Mouse (Mus musculus): Measurements from ENCODE around the gene Abcc4. TPM values are rescaled to one million over a fixed set of nuclear protein-coding genes. Genes with fewer than 3 reads are reported as not detected.
"Not testable (repeated sequence)": the region's sequence is repeated elsewhere in the genome, so short reads cannot be mapped to it uniquely, and the experiment has no call there.

The Abcc4 gene
- polyA plus RNA-seq, 1 experiment from 2014 or later = 2.0 TPM

- no peak overlapping the region for H3K4me3 ChIP-seq
- H3K36me3 ChIP-seq = no peaks in the 10 kb centered on the region
- no peak for ATAC-seq (ENCODE audit: insufficient number of reproducible peaks, insufficient read depth, low FRiP score, low TSS enrichment, low read depth)
- 0 out of 2 replicates have a peak, but pooled peaks cover 2% of the 10 kb centered on the region for H3K27me3 ChIP-seq
- no peak overlapping the region for H3K9ac ChIP-seq
- no peaks in the 10 kb centered on the region for H3K9me3 ChIP-seq
- H3K4me1 ChIP-seq = 0 out of 2 replicates have a peak, but pooled peaks cover 12% of the 10 kb centered on the region
- H3K4me2 ChIP-seq = no peak overlapping the region
- 83% methylated on average over 11 of the region's 11 CpGs for WGBS
- no peak overlapping the region for H3K27ac ChIP-seq
Measured at GRCm38 (mm10) chr14:118674705-118675139, 31.3 kb downstream of the Abcc4 start.

GRCm38 (mm10) chr14:118674224-118674623, 31.8 kb downstream of the Abcc4 start:
- H3K4me2 ChIP-seq = no peak overlapping the region
- no peak overlapping the region for H3K4me3 ChIP-seq
- no peak overlapping the region for H3K9ac ChIP-seq
- WGBS = 79% methylated on average over 7 of the region's 7 CpGs
- no peaks in the 10 kb centered on the region for H3K9me3 ChIP-seq
- H3K36me3 ChIP-seq = no peaks in the 10 kb centered on the region
- H3K27me3 ChIP-seq = 0 out of 2 replicates have a peak, but pooled peaks cover 2% of the 10 kb centered on the region
- H3K27ac ChIP-seq = no peak overlapping the region
- ATAC-seq (ENCODE audit: insufficient number of reproducible peaks, insufficient read depth, low FRiP score, low TSS enrichment, low read depth) = no peak
- 0 out of 2 replicates have a peak, but pooled peaks cover 12% of the 10 kb centered on the region for H3K4me1 ChIP-seq

- Histone ChIP-seq H3K4me3 (no peak overlapping the region), H3K9me3 (no peaks in the 10 kb centered on the region), H3K4me1 (0 out of 2 replicates have a peak, but pooled peaks cover 12% of the 10 kb centered on the region), H3K9ac (no peak overlapping the region), H3K27me3 (0 out of 2 replicates have a peak, but pooled peaks cover 2% of the 10 kb centered on the region), H3K36me3 (no peaks in the 10 kb centered on the region), H3K27ac (no peak overlapping the region), H3K4me2 (no peak overlapping the region)
- 54% methylated on average over 6 of the region's 6 CpGs for WGBS
- no peak for ATAC-seq (ENCODE audit: insufficient number of reproducible peaks, insufficient read depth, low FRiP score, low TSS enrichment, low read depth)
Measured at GRCm38 (mm10) chr14:118673501-118673900, 32.5 kb downstream of the Abcc4 start.

- not testable (repeated sequence) for H3K36me3 ChIP-seq; H3K27me3 ChIP-seq; H3K9me3 ChIP-seq; H3K4me3 ChIP-seq; H3K9ac ChIP-seq; H3K27ac ChIP-seq; H3K4me2 ChIP-seq; ATAC-seq (ENCODE audit: insufficient number of reproducible peaks, insufficient read depth, low FRiP score, low TSS enrichment, low read depth)
- 93% methylated on average over 6 of the region's 6 CpGs for WGBS
- 0 out of 2 replicates have a peak, but pooled peaks cover 12% of the 10 kb centered on the region for H3K4me1 ChIP-seq
Measured at GRCm38 (mm10) chr14:118672931-118673330, 33.1 kb downstream of the Abcc4 start.

GRCm38 (mm10) chr14:118667499-118667898, 38.5 kb downstream of the Abcc4 start:
- Histone ChIP-seq H3K9me3 (no peaks in the 10 kb centered on the region), H3K4me2 (no peak overlapping the region), H3K4me3 (no peak overlapping the region), H3K36me3 (no peaks in the 10 kb centered on the region), H3K27ac (no peak overlapping the region), H3K27me3 (no peaks in the 10 kb centered on the region), H3K9ac (no peak overlapping the region), H3K4me1 (0 out of 2 replicates have a peak, but pooled peaks cover 2% of the 10 kb centered on the region)
- 82% methylated on average over 6 of the region's 6 CpGs for WGBS
- no peak for ATAC-seq (ENCODE audit: insufficient number of reproducible peaks, insufficient read depth, low FRiP score, low TSS enrichment, low read depth)

- Histone ChIP-seq H3K4me3 (no peak overlapping the region), H3K4me2 (no peak overlapping the region), H3K9me3 (no peaks in the 10 kb centered on the region), H3K27ac (no peak overlapping the region), H3K4me1 (0 out of 2 replicates have a peak, but pooled peaks cover 2% of the 10 kb centered on the region), H3K27me3 (no peaks in the 10 kb centered on the region), H3K9ac (no peak overlapping the region), H3K36me3 (no peaks in the 10 kb centered on the region)
- ATAC-seq (ENCODE audit: insufficient number of reproducible peaks, insufficient read depth, low FRiP score, low TSS enrichment, low read depth) = no peak
- WGBS = 83% methylated on average over 7 of the region's 7 CpGs
Measured at GRCm38 (mm10) chr14:118664661-118665060, 41.4 kb downstream of the Abcc4 start.

- no peak overlapping the region for H3K27ac ChIP-seq
- H3K4me1 ChIP-seq = 0 out of 2 replicates have a peak, but pooled peaks cover 5% of the 10 kb centered on the region
- WGBS = 88% methylated on average over 18 of the region's 18 CpGs
- no peaks in the 10 kb centered on the region for H3K27me3 ChIP-seq
- no peak for ATAC-seq (ENCODE audit: insufficient number of reproducible peaks, insufficient read depth, low FRiP score, low TSS enrichment, low read depth)
- H3K36me3 ChIP-seq = no peaks in the 10 kb centered on the region
- H3K9me3 ChIP-seq = no peaks in the 10 kb centered on the region
- H3K4me3 ChIP-seq = no peak overlapping the region
- H3K4me2 ChIP-seq = no peak overlapping the region
- no peak overlapping the region for H3K9ac ChIP-seq
Measured at GRCm38 (mm10) chr14:118662625-118663276, 43.3 kb downstream of the Abcc4 start.

GRCm38 (mm10) chr14:118662124-118662523, 43.9 kb downstream of the Abcc4 start:
- Histone ChIP-seq H3K9me3 (no peaks in the 10 kb centered on the region), H3K27me3 (no peaks in the 10 kb centered on the region), H3K4me1 (0 out of 2 replicates have a peak, but pooled peaks cover 5% of the 10 kb centered on the region), H3K4me3 (no peak overlapping the region), H3K27ac (no peak overlapping the region), H3K4me2 (no peak overlapping the region), H3K36me3 (no peaks in the 10 kb centered on the region), H3K9ac (no peak overlapping the region)
- WGBS = 79% methylated on average over 10 of the region's 10 CpGs
- no peak for ATAC-seq (ENCODE audit: insufficient number of reproducible peaks, insufficient read depth, low FRiP score, low TSS enrichment, low read depth)

- H3K4me3 ChIP-seq = no peak overlapping the region
- no peak overlapping the region for H3K4me2 ChIP-seq
- H3K9me3 ChIP-seq = no peaks in the 10 kb centered on the region
- ATAC-seq (ENCODE audit: insufficient number of reproducible peaks, insufficient read depth, low FRiP score, low TSS enrichment, low read depth) = no peak
- H3K4me1 ChIP-seq = 0 out of 2 replicates have a peak, but pooled peaks cover 3% of the 10 kb centered on the region
- no peak overlapping the region for H3K9ac ChIP-seq
- H3K36me3 ChIP-seq = no peaks in the 10 kb centered on the region
- H3K27me3 ChIP-seq = no peaks in the 10 kb centered on the region
- no peak overlapping the region for H3K27ac ChIP-seq
Measured at GRCm38 (mm10) chr14:118659230-118659629, 46.8 kb downstream of the Abcc4 start.

- Histone ChIP-seq H3K4me1 (0 out of 2 replicates have a peak, but pooled peaks cover 3% of the 10 kb centered on the region), H3K9ac (no peak overlapping the region), H3K4me3 (no peak overlapping the region), H3K27me3 (no peaks in the 10 kb centered on the region), H3K4me2 (no peak overlapping the region), H3K36me3 (no peaks in the 10 kb centered on the region), H3K9me3 (no peaks in the 10 kb centered on the region), H3K27ac (no peak overlapping the region)
- WGBS = 69% methylated on average over 8 of the region's 8 CpGs
- ATAC-seq (ENCODE audit: insufficient number of reproducible peaks, insufficient read depth, low FRiP score, low TSS enrichment, low read depth) = no peak
Measured at GRCm38 (mm10) chr14:118658328-118658692, 47.7 kb downstream of the Abcc4 start.

GRCm38 (mm10) chr14:118657673-118658327, 48.2 kb downstream of the Abcc4 start:
- H3K4me1 ChIP-seq = 0 out of 2 replicates have a peak, but pooled peaks cover 3% of the 10 kb centered on the region

GRCm38 (mm10) chr14:118657206-118657605, 48.8 kb downstream of the Abcc4 start:
- no peaks in the 10 kb centered on the region for H3K9me3 ChIP-seq
- 70% methylated on average over 4 of the region's 4 CpGs for WGBS
- no peak overlapping the region for H3K4me2 ChIP-seq
- H3K27ac ChIP-seq = no peak overlapping the region
- no peak overlapping the region for H3K9ac ChIP-seq
- H3K4me3 ChIP-seq = no peak overlapping the region
- no peak for ATAC-seq (ENCODE audit: insufficient number of reproducible peaks, insufficient read depth, low FRiP score, low TSS enrichment, low read depth)
- H3K4me1 ChIP-seq = 0 out of 2 replicates have a peak, but pooled peaks cover 3% of the 10 kb centered on the region
- H3K27me3 ChIP-seq = no peaks in the 10 kb centered on the region
- H3K36me3 ChIP-seq = no peaks in the 10 kb centered on the region

More at GRCm38 (mm10) chr14:118657673-118658327, 48.2 kb downstream of the Abcc4 start:
- H3K9ac ChIP-seq = no peak overlapping the region
- H3K36me3 ChIP-seq = no peaks in the 10 kb centered on the region
- no peak for ATAC-seq (ENCODE audit: insufficient number of reproducible peaks, insufficient read depth, low FRiP score, low TSS enrichment, low read depth)
- no peaks in the 10 kb centered on the region for H3K9me3 ChIP-seq
- H3K27ac ChIP-seq = no peak overlapping the region
- no peak overlapping the region for H3K4me2 ChIP-seq
- H3K27me3 ChIP-seq = no peaks in the 10 kb centered on the region
- WGBS = 67% methylated on average over 20 of the region's 20 CpGs
- no peak overlapping the region for H3K4me3 ChIP-seq
